Mouse (Mus musculus): ENCODE data around the gene Gsg1l. TPM values are rescaled to one million over a fixed set of nuclear protein-coding genes. Genes with fewer than 3 reads are reported as not detected.

The Gsg1l gene
- total and polyA plus RNA-seq, 2 experiments from 2014 or later, result 5.7 to 16.6 TPM

DNA sequence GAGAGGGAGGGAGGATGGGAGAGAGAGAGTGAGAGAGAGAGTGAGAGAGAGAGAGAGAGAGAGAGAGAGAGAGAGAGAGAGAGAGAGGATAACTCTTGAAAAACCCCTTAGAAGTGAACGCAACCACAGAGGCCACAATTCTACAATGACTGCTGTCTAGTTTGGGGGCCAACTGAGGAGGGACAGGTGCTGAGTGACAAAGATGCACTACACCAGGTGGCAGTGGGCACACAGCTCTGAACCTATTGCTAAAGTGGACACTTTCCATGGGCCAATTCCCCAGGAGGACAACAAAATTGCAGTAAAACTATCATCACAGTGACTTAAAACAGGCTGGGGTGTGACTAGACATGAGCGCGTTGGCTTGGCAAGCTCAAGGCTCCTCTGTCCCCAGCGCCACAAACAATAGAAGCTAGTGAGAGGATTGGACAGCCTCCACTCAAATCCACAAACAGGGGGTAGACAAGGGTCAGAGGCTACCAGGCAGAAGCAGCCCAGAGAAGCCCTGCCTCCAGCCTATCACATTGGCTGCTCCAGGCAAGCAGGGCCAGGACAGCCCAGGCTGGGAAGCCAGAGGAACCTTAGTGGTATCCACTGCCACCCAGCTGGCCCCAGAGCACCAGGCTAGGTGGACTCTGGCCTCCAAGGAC is 73.9 kb downstream of the Gsg1l start:
- DNase-seq (ENCODE audit: low spot score) (no peak), ATAC-seq (ENCODE audit: insufficient read depth, low read depth) (no peak)
- WGBS, result 74% methylated on average over 4 of the region's 4 CpGs
- H3K9me3 ChIP-seq (replicated peaks; ENCODE audit: control insufficient read depth, low read length), result no peaks in the 10 kb centered on the region
- TF ChIP-seq EP300 (IDR thresholded peaks at IDR 0.05; ENCODE audit: low read depth) (no peak), CTCF (IDR thresholded peaks at IDR 0.05; ENCODE audit: low read depth) (no peak)
- no peaks in the 10 kb centered on the region for H3K36me3 ChIP-seq (replicated peaks; ENCODE audit: control insufficient read depth, insufficient read depth, low read length)
- no peak overlapping the region for H3K4me3 ChIP-seq (ENCODE audit: low read depth, low read length)
- no peak overlapping the region for H3K4me2 ChIP-seq (ENCODE audit: low read depth, low read length)
- no peaks in the 10 kb centered on the region for H3K27me3 ChIP-seq (ENCODE audit: control insufficient read depth, insufficient read depth, low read length)
- no peak overlapping the region for H3K9ac ChIP-seq (replicated peaks; ENCODE audit: low read depth, low read length)
- peaks cover 6% of the 10 kb centered on the region for H3K4me1 ChIP-seq (ENCODE audit: control insufficient read depth, insufficient read depth)
- H3K27ac ChIP-seq (ENCODE audit: low read depth), result no peak overlapping the region

- 84% methylated on average over 10 of the region's 10 CpGs for WGBS
- no peaks in the 10 kb centered on the region for H3K27me3 ChIP-seq (ENCODE audit: control insufficient read depth, insufficient read depth, low read length)
- no peaks in the 10 kb centered on the region for H3K9me3 ChIP-seq (replicated peaks; ENCODE audit: control insufficient read depth, low read length)
- no peaks in the 10 kb centered on the region for H3K36me3 ChIP-seq (replicated peaks; ENCODE audit: control insufficient read depth, insufficient read depth, low read length)
- no peak overlapping the region for H3K9ac ChIP-seq (replicated peaks; ENCODE audit: low read depth, low read length)
- no peak overlapping the region for H3K4me2 ChIP-seq (ENCODE audit: low read depth, low read length)
- ATAC-seq (ENCODE audit: insufficient read depth, low read depth) (no peak), DNase-seq (ENCODE audit: low spot score) (no peak)
- no peak for TF ChIP-seq CTCF (IDR thresholded peaks at IDR 0.05; ENCODE audit: low read depth)
- no peak for TF ChIP-seq EP300 (IDR thresholded peaks at IDR 0.05; ENCODE audit: low read depth)
- no peak overlapping the region for H3K4me3 ChIP-seq (ENCODE audit: low read depth, low read length)
- H3K4me1 ChIP-seq (ENCODE audit: control insufficient read depth, insufficient read depth), result no peaks in the 10 kb centered on the region; the same call in 1 of the 2 replicates
- H3K27ac ChIP-seq (ENCODE audit: low read depth), result no peak overlapping the region
These were observed 74.9 kb downstream of the Gsg1l start for GRCm38 (mm10) chr7:126007132-126007910.

DNA sequence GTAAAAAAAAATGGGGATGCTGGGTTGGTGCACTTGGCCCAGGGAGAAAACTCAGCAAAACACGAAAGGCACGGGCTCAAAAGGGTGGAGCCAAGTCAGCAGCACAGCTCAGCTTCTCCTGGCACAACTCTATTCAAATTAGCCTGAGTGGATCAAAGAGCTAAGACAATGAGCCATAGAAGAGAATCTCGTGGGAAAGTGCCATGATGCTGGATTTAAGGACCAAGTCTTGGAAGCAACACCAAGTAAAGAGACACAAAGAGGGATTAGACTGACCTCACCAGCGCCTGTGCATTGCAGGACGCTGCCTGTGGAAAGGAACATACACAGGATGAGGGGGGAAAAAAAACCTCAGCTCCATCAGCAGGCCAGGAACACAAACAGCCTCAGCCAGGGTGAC is 76.9 kb downstream of the Gsg1l start:
- no peaks in the 10 kb centered on the region for H3K27me3 ChIP-seq (ENCODE audit: control insufficient read depth, insufficient read depth, low read length)
- DNase-seq (ENCODE audit: low spot score), result no peak
- no peak for TF ChIP-seq CTCF (IDR thresholded peaks at IDR 0.05; ENCODE audit: low read depth)
- TF ChIP-seq EP300 (IDR thresholded peaks at IDR 0.05; ENCODE audit: low read depth), result no peak
- H3K4me2 ChIP-seq (ENCODE audit: low read depth, low read length), result no peak overlapping the region
- H3K36me3 ChIP-seq (replicated peaks; ENCODE audit: control insufficient read depth, insufficient read depth, low read length), result no peaks in the 10 kb centered on the region
- H3K9me3 ChIP-seq (replicated peaks; ENCODE audit: control insufficient read depth, low read length), result no peaks in the 10 kb centered on the region
- H3K9ac ChIP-seq (replicated peaks; ENCODE audit: low read depth, low read length), result no peak overlapping the region
- ATAC-seq (ENCODE audit: insufficient read depth, low read depth), result no peak
- H3K4me3 ChIP-seq (ENCODE audit: low read depth, low read length), result no peak overlapping the region
- no peaks in the 10 kb centered on the region; the same call in 1 of the 2 replicates for H3K4me1 ChIP-seq (ENCODE audit: control insufficient read depth, insufficient read depth)
- no peak overlapping the region for H3K27ac ChIP-seq (ENCODE audit: low read depth)
- WGBS, result 74% methylated on average over 5 of the region's 5 CpGs

- no peak for DNase-seq (ENCODE audit: low spot score)
- Histone ChIP-seq H3K4me2 (ENCODE audit: low read depth, low read length) (no peak overlapping the region), H3K4me3 (ENCODE audit: low read depth, low read length) (no peak overlapping the region), H3K27me3 (ENCODE audit: control insufficient read depth, insufficient read depth, low read length) (no peaks in the 10 kb centered on the region), H3K27ac (ENCODE audit: low read depth) (no peak overlapping the region), H3K36me3 (replicated peaks; ENCODE audit: control insufficient read depth, insufficient read depth, low read length) (no peaks in the 10 kb centered on the region), H3K4me1 (ENCODE audit: control insufficient read depth, insufficient read depth) (no peaks in the 10 kb centered on the region; the same call in 1 of the 2 replicates), H3K9me3 (replicated peaks; ENCODE audit: control insufficient read depth, low read length) (no peaks in the 10 kb centered on the region), H3K9ac (replicated peaks; ENCODE audit: low read depth, low read length) (no peak overlapping the region)
- WGBS, result 76% methylated on average over 5 of the region's 5 CpGs
- TF ChIP-seq CTCF (IDR thresholded peaks at IDR 0.05; ENCODE audit: low read depth) (no peak), EP300 (IDR thresholded peaks at IDR 0.05; ENCODE audit: low read depth) (no peak)
- no peak for ATAC-seq (ENCODE audit: insufficient read depth, low read depth)
These were observed 80.5 kb downstream of the Gsg1l start for GRCm38 (mm10) chr7:126001683-126002082.

- Histone ChIP-seq H3K27me3 (ENCODE audit: control insufficient read depth, insufficient read depth, low read length) (no peaks in the 10 kb centered on the region), H3K4me1 (ENCODE audit: control insufficient read depth, insufficient read depth) (no peaks in the 10 kb centered on the region; the same call in 1 of the 2 replicates), H3K9ac (replicated peaks; ENCODE audit: low read depth, low read length) (no peak overlapping the region), H3K27ac (ENCODE audit: low read depth) (no peak overlapping the region), H3K9me3 (replicated peaks; ENCODE audit: control insufficient read depth, low read length) (no peaks in the 10 kb centered on the region), H3K4me2 (ENCODE audit: low read depth, low read length) (no peak overlapping the region), H3K36me3 (replicated peaks; ENCODE audit: control insufficient read depth, insufficient read depth, low read length) (no peaks in the 10 kb centered on the region), H3K4me3 (ENCODE audit: low read depth, low read length) (no peak overlapping the region)
- no peak for DNase-seq (ENCODE audit: low spot score)
- TF ChIP-seq CTCF (IDR thresholded peaks at IDR 0.05; ENCODE audit: low read depth) (no peak), EP300 (IDR thresholded peaks at IDR 0.05; ENCODE audit: low read depth) (no peak)
- ATAC-seq (ENCODE audit: insufficient read depth, low read depth), result no peak
- 81% methylated on average over 3 of the region's 3 CpGs for WGBS
These were observed 82.3 kb downstream of the Gsg1l start for GRCm38 (mm10) chr7:125999921-126000320.
